In genomic region chr15:97607617-97608206, GRCm38 (mm10) we compare ENCODE assay signal across 12 mouse cellular contexts.
DNase-seq lines count a peak whose midpoint lies in the region; ATAC-seq and TF ChIP-seq lines count a peak whose summit lies in the region.
"Had no signal": no experiment of that assay in that cellular context is flagged by ENCODE, and none has a peak within 500 bp of the region (broad histone marks: within the 10 kb centered on the region; RNA-seq: fewer than 3 reads in every experiment).

No protein-coding gene starts in this region.

- no peaks in the 10 kb centered on the region for H3K9me3 ChIP-seq in forebrain, embryonic 11.5 days (ENCODE audit: control insufficient read depth, low read length)
- H3K9me3 ChIP-seq in hindbrain, postnatal 0 days (ENCODE audit: low read length): no peaks in the 10 kb centered on the region
- no peaks in the 10 kb centered on the region for H3K9me3 ChIP-seq in neural tube, embryonic 15.5 days (replicated peaks)
- H3K9me3 ChIP-seq: embryonic facial prominence, embryonic 15.5 days had no signal

- WGBS in forebrain, embryonic 11.5 days: 58% methylated on average over 15 of the region's 15 CpGs
- 27% methylated on average over 15 of the region's 15 CpGs for WGBS in hindbrain, postnatal 0 days
- WGBS in neural tube, embryonic 15.5 days: 30% methylated on average over 15 of the region's 15 CpGs

- H3K4me2 ChIP-seq in forebrain, embryonic 11.5 days (ENCODE audit: low read depth, low read length, severe bottlenecking): no peak overlapping the region
- peak overlapping the region; percentile 63 for H3K4me2 ChIP-seq in hindbrain, postnatal 0 days (ENCODE audit: low read depth, low read length)
- peak overlapping the region; percentile 67 for H3K4me2 ChIP-seq in neural tube, embryonic 15.5 days

- 0 out of 2 replicates have a peak overlapping the region, but pooled peaks have one; percentile 20 for H3K9ac ChIP-seq in forebrain, embryonic 11.5 days (ENCODE audit: low read length)
- peak overlapping the region; percentile 56 for H3K9ac ChIP-seq in hindbrain, postnatal 0 days (replicated peaks; ENCODE audit: low read length)
- H3K9ac ChIP-seq in neural tube, embryonic 15.5 days (replicated peaks): peak overlapping the region; percentile 53
- H3K9ac ChIP-seq: embryonic facial prominence, embryonic 15.5 days; liver, postnatal 0 days had no signal

- no peak for TF ChIP-seq CTCF in hindbrain, postnatal 0 days (IDR thresholded peaks at IDR 0.05; ENCODE audit: low read depth)

- H3K4me3 ChIP-seq in forebrain, embryonic 11.5 days (ENCODE audit: low read depth, low read length): no peak overlapping the region
- peak overlapping the region; percentile 31 for H3K4me3 ChIP-seq in hindbrain, postnatal 0 days (ENCODE audit: low read length)
- peak overlapping the region; percentile 41 for H3K4me3 ChIP-seq in neural tube, embryonic 15.5 days (replicated peaks)

- intact Hi-C loops in gastrocnemius, postnatal 14 days (cut with DNase I; ENCODE audit: low total_unique reads): no loop called here
- intact Hi-C loops in heart, postnatal 25 days (cut with DNase I): loop anchor here (10.0 kb wide), 1 partner anchor 283 kb away; no protein-coding TSS in a partner anchor

- DNase-seq in gastrocnemius, postnatal 14 days: peak; percentile 43
- DNase-seq in gastrocnemius, postnatal 4 days (ENCODE audit: low spot score in 2 of 2): no peak
- peak; percentile 50 for DNase-seq in forebrain, embryonic 11.5 days (ENCODE audit: low spot score)
- peak; percentile 32 for DNase-seq in hindbrain, postnatal 0 days (ENCODE audit: low spot score)
- DNase-seq in natural killer cell, adult 2 months (ENCODE audit: low spot score in 2 of 2): no peak
- no peak for DNase-seq in adrenal gland, postnatal 10 days
- no peak for DNase-seq in heart, postnatal 25 days (ENCODE audit: low spot score)
- DNase-seq: kidney, adult 18-20 months; liver, postnatal 0 days; thymus, postnatal 25 days had no signal

- H3K4me1 ChIP-seq in forebrain, embryonic 11.5 days (replicated peaks; ENCODE audit: control insufficient read depth, insufficient read depth, low read length): peaks cover 8% of the 10 kb centered on the region; the same call in 1 of the 2 replicates
- peaks cover 3% of the 10 kb centered on the region for H3K4me1 ChIP-seq in hindbrain, postnatal 0 days (ENCODE audit: insufficient read depth, low read length)
- peaks cover 24% of the 10 kb centered on the region for H3K4me1 ChIP-seq in neural tube, embryonic 15.5 days

- no peak; the same call in 1 of the 2 replicates for ATAC-seq in forebrain, embryonic 11.5 days (replicated peaks; ENCODE audit: low FRiP score)
- ATAC-seq in hindbrain, postnatal 0 days: 0 out of 2 replicates have a peak, but pooled peaks have one; percentile 15
- ATAC-seq in neural tube, embryonic 15.5 days (ENCODE audit: low FRiP score): no peak
- ATAC-seq: liver, postnatal 0 days had no signal

- no peak overlapping the region for H3K27ac ChIP-seq in forebrain, embryonic 11.5 days (ENCODE audit: low read depth, low read length)
- H3K27ac ChIP-seq in hindbrain, postnatal 0 days: peak overlapping the region; percentile 88
- H3K27ac ChIP-seq in neural tube, embryonic 15.5 days (replicated peaks): peak overlapping the region; percentile 91
- H3K27ac ChIP-seq: embryonic facial prominence, embryonic 15.5 days had no signal

- no peaks in the 10 kb centered on the region for H3K36me3 ChIP-seq in forebrain, embryonic 11.5 days (ENCODE audit: control insufficient read depth, insufficient read depth, low read length)
- no peaks in the 10 kb centered on the region for H3K36me3 ChIP-seq in hindbrain, postnatal 0 days (ENCODE audit: insufficient read depth, low read length)
- no peaks in the 10 kb centered on the region for H3K36me3 ChIP-seq in neural tube, embryonic 15.5 days
- H3K36me3 ChIP-seq: embryonic facial prominence, embryonic 15.5 days had no signal

- no peaks in the 10 kb centered on the region; the same call in 1 of the 2 replicates for H3K27me3 ChIP-seq in forebrain, embryonic 11.5 days (ENCODE audit: control insufficient read depth, insufficient read depth, low read length)
- no peaks in the 10 kb centered on the region for H3K27me3 ChIP-seq in hindbrain, postnatal 0 days (ENCODE audit: insufficient read depth, low read length)
- H3K27me3 ChIP-seq in neural tube, embryonic 15.5 days (replicated peaks): no peaks in the 10 kb centered on the region
- H3K27me3 ChIP-seq: embryonic facial prominence, embryonic 15.5 days had no signal

Comparison
In these comparisons a context has a peak if more than half of its experiments do, and no peak if none do; other contexts are left out.
1. DNase-seq: peak in gastrocnemius, postnatal 14 days (single experiment), forebrain, embryonic 11.5 days (single experiment) and hindbrain, postnatal 0 days (single experiment); none in gastrocnemius, postnatal 4 days (0 of 2), natural killer cell, adult 2 months (0 of 2), adrenal gland, postnatal 10 days (single experiment) and heart, postnatal 25 days (single experiment).
2. Peak in every context shown above with its lines, with median percentiles within 50 percentile points of each other: H3K9ac ChIP-seq.